8 mouse cellular contexts compared by ENCODE assay signal in the genomic region with DNA sequence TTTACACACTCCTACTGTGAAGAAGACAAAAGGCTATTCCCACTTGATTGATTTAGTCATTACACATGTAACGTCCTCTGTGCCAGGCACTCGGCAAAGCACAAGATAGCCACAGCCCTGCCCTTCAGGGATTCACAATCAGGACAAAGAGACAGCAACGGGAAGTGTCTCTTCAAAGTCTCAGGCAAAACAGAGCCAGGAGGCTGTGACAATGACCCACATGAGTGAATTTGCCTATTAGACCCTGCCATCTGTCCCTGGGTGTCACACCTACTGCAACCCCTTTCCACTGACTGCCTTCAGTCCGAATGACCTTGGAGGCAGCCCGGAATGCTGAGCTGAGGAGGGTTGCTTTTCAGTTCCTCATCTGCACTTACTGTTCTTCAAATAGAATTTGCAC.
DNase-seq lines count a peak whose midpoint lies in the region; ATAC-seq lines count a peak whose summit lies in the region.

No protein-coding gene starts in this region.

- H3K9ac ChIP-seq in heart, embryonic 13.5 days: peak overlapping the region; percentile 76
- H3K9ac ChIP-seq in midbrain, embryonic 12.5 days (replicated peaks): peak overlapping the region; percentile 17; the same call in 1 of the 2 replicates

- DNase-seq in embryo, embryonic 10 days (ENCODE audit: low spot score): peak; percentile 25
- no peak for DNase-seq in embryo, embryonic 9.5 days (ENCODE audit: extremely low spot score)
- DNase-seq in cerebellum, adult 9-10 months: peak; percentile 49
- DNase-seq in urinary bladder, postnatal 36 days (ENCODE audit: low spot score in 2 of 2): no peak
- DNase-seq in layer of hippocampus, adult 11-12 months (ENCODE audit: low spot score): no peak

- peak overlapping the region; percentile 37 for H3K4me3 ChIP-seq in heart, embryonic 13.5 days
- H3K4me3 ChIP-seq in midbrain, embryonic 12.5 days: no peak overlapping the region

- no peaks in the 10 kb centered on the region for H3K9me3 ChIP-seq in heart, embryonic 13.5 days
- H3K9me3 ChIP-seq in midbrain, embryonic 12.5 days: no peaks in the 10 kb centered on the region

- no peaks in the 10 kb centered on the region for H3K27me3 ChIP-seq in heart, embryonic 13.5 days (replicated peaks)
- no peaks in the 10 kb centered on the region; the same call in 1 of the 2 replicates for H3K27me3 ChIP-seq in midbrain, embryonic 12.5 days

- H3K27ac ChIP-seq in heart, embryonic 13.5 days (replicated peaks): peak overlapping the region; percentile 80
- H3K27ac ChIP-seq in midbrain, embryonic 12.5 days (replicated peaks): peak overlapping the region; percentile 78

- ATAC-seq in heart, embryonic 13.5 days (ENCODE audit: extremely low read depth, insufficient number of reproducible peaks, low FRiP score, low TSS enrichment): no peak
- peak; percentile 57 for ATAC-seq in midbrain, embryonic 12.5 days (ENCODE audit: low FRiP score, low read depth)
- ATAC-seq in megakaryocyte-erythroid progenitor cell, adult 5-6 weeks (replicated peaks; ENCODE audit: low FRiP score, low TSS enrichment, poor library complexity, severe bottlenecking): no peak

- WGBS in heart, embryonic 13.5 days: 22% methylated on average over 5 of the region's 5 CpGs
- WGBS in midbrain, embryonic 12.5 days: 16% methylated on average over 5 of the region's 5 CpGs

- H3K4me2 ChIP-seq in heart, embryonic 13.5 days: peak overlapping the region; percentile 67
- peak overlapping the region; percentile 46 for H3K4me2 ChIP-seq in midbrain, embryonic 12.5 days (replicated peaks)

- H3K4me1 ChIP-seq in heart, embryonic 13.5 days: peaks cover 36% of the 10 kb centered on the region
- H3K4me1 ChIP-seq in midbrain, embryonic 12.5 days: peaks cover 25% of the 10 kb centered on the region

- no peaks in the 10 kb centered on the region for H3K36me3 ChIP-seq in heart, embryonic 13.5 days
- H3K36me3 ChIP-seq in midbrain, embryonic 12.5 days: no peaks in the 10 kb centered on the region

Comparison
In these comparisons a context has a peak if more than half of its experiments do, and no peak if none do; other contexts are left out.
1. DNase-seq: peak in embryo, embryonic 10 days (single experiment) and cerebellum, adult 9-10 months (single experiment); none in embryo, embryonic 9.5 days (single experiment), urinary bladder, postnatal 36 days (0 of 2) and layer of hippocampus, adult 11-12 months (single experiment).